Mouse (Mus musculus): Measurements from ENCODE around the gene Mettl1.

GRCm38 (mm10) chr10:127047954-127048353, 6.7 kb downstream of the Mettl1 start, which contains the start of gene Cyp27b1:
- TF ChIP-seq CTCF (IDR thresholded peaks at IDR 0.05; ENCODE audit: low read depth, low read length) (no peak), POLR2A (IDR thresholded peaks at IDR 0.05; ENCODE audit: borderline replicate concordance, low read depth, low read length) (no peak)
